Mouse (Mus musculus) heart, embryonic 11.5 days (tissue): ENCODE results near the gene Gm14597. TPM values are rescaled to one million over a fixed set of nuclear protein-coding genes. Genes with fewer than 3 reads are reported as not detected.
A peak's percentile ranks its signal among the peaks of the same experiment; 100 is the strongest.
"Not testable (repeated sequence)": the region's sequence is repeated elsewhere in the genome, so short reads cannot be mapped to it uniquely, and the experiment has no call there.

Experiments
- ATAC-seq: fragments of 200-750 bp; cut with Nextera tagmentation; replicated peaks from 2 replicates; pipeline ENCODE4 v1.8.0; 2017; ENCODE audit warnings: moderate library complexity; ENCODE audit not compliant: insufficient number of reproducible peaks, low FRiP score, low TSS enrichment
- H3K27ac ChIP-seq: fragments of 300-500 bp; sonication (generic); 2 replicates; pipeline ENCODE4 v1.5.1; 2014; ENCODE audit warnings: mild to moderate bottlenecking, low read depth, low read length
- H3K27me3 ChIP-seq: fragments of 300-500 bp; sonication (generic); 2 replicates; pipeline ENCODE4 v1.6.1; 2014; ENCODE audit warnings: mild to moderate bottlenecking, low read length, mixed read lengths; ENCODE audit not compliant: control insufficient read depth, insufficient read depth
- H3K36me3 ChIP-seq: fragments of 300-500 bp; sonication (generic); 2 replicates; pipeline ENCODE4 v1.6.1; 2014; ENCODE audit warnings: mild to moderate bottlenecking, low read length, moderate library complexity, mixed read lengths; ENCODE audit not compliant: control insufficient read depth, insufficient read depth
- H3K4me1 ChIP-seq: fragments of 300-500 bp; sonication (generic); 2 replicates; pipeline ENCODE4 v1.6.1; 2014; ENCODE audit warnings: low read length; ENCODE audit not compliant: control insufficient read depth, insufficient read depth
- H3K4me2 ChIP-seq: fragments of 300-500 bp; sonication (generic); 2 replicates; pipeline ENCODE4 v1.6.1; 2014; ENCODE audit warnings: mild to moderate bottlenecking, moderate library complexity
- H3K4me3 ChIP-seq: fragments of 300-500 bp; sonication (generic); 2 replicates; pipeline ENCODE4 v1.5.1; 2014; ENCODE audit warnings: low read depth, low read length
- H3K9ac ChIP-seq: fragments of 300-500 bp; sonication (generic); 2 replicates; pipeline ENCODE4 v1.6.1; 2014; ENCODE audit warnings: mild to moderate bottlenecking, low read depth, low read length, moderate library complexity
- H3K9me3 ChIP-seq: fragments of 300-500 bp; sonication (generic); replicated peaks from 2 replicates; pipeline ENCODE4 v1.6.1; 2016; ENCODE audit warnings: low read length; ENCODE audit not compliant: control insufficient read depth
- WGBS: fragments of 180-500 bp; shearing (Covaris S2); extraction: QIAGEN DNeasy Blood & Tissue Kit; methylation state at CpG from one replicate; pipeline ENCODE4 v1.1.7; 2014; ENCODE audit not compliant: insufficient replicate concordance; 5-methylcytosine and 5-hydroxymethylcytosine counted together
- polyA plus RNA-seq: library from polyadenylated mRNA; unstranded; fragments of >200 nt; fragmentation: Nextera tagmentation; extraction: Ambion mirVana; gene quantifications from 2 replicates; pipeline ENCODE4 v1.2.1, GENCODE M21; 2014

Gm14597 gene
- not detected in 2 replicates for polyA plus RNA-seq

DNA sequence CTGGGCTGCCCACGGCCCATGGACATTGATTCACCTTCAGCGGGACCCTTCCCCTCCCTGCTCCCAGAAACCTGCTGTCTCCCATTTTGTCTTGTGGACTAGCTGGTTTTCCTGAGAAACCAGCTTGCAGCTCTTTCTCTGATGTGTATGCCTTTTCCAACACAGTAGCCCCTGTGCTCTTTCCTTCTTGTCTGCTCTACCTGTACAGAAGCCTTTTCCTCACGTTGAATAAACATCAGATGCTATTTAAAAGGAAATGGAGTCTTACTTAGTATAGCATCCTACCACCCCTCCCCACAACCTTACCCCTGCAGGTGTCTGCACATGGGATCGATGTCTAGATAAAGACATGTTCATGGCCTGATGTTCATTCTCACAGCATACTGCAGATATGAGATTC, at the start of gene Gm14597:
TSS of gene Gm14597 (minus strand) at position 101 of the 400 bp plus-strand sequence.
- 73% methylated on average over 3 of the region's 4 CpGs for WGBS
- H3K4me3 ChIP-seq: peak within 1 kb of the TSS; percentile 44
- not testable (repeated sequence) for H3K9me3 ChIP-seq, H3K27me3 ChIP-seq, H3K4me1 ChIP-seq, ATAC-seq, H3K36me3 ChIP-seq
- peak within 1 kb of the TSS; percentile 63 for H3K4me2 ChIP-seq
- H3K9ac ChIP-seq: peak within 1 kb of the TSS; percentile 66
- H3K27ac ChIP-seq: peak within 1 kb of the TSS; percentile 54; the same call in 1 of the 2 replicates

DNA sequence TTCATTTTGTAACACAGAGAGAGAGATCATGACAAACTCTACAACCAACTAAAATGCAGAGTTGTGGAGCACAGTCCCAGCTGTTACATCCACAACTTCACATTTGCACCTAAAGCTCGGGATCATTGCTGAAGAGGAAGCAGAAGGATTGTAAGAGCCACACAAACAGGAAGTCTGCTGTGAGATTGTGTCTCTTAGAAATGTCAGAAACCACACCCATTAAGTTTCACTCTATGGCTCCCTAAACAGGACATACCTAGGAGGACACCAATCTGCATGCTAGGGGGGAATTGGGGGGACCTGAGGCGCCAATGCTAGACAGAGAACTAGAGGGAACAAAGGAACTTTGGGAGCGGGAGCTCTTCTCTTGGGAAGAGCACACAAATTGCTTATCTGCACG, 44.1 kb upstream of the Gm14597 start:
- H3K4me1 ChIP-seq, H3K4me3 ChIP-seq, H3K4me2 ChIP-seq, ATAC-seq, H3K36me3 ChIP-seq, H3K27ac ChIP-seq, H3K9me3 ChIP-seq, H3K9ac ChIP-seq, H3K27me3 ChIP-seq: not testable (repeated sequence)
- WGBS: 57% methylated on average over 4 of the region's 4 CpGs

DNA sequence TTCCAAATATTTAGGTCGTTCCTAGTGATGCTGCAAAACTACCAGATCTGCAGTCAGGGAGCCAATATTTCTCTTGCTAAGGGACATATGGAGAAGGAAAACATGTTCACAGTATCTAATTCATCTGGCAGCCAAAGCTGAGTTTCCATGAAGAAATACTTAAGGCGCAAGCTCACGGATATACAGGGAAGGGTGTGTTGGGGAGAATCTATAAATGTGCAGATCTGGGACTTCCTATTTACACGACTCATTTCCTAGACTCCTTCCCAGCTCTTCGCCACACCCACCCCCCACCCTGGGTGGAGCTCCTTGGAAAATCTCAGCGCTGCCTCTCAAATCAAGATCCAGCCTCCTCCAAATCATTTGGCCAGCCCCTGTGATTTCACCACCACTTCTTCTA, 37.1 kb upstream of the Gm14597 start:
- whole genome bisulfite sequencing: 77% methylated on average over 6 of the region's 6 CpGs
- Histone ChIP-seq H3K9ac (no peak overlapping the region), H3K36me3 (no peaks in the 10 kb centered on the region), H3K27me3 (no peaks in the 10 kb centered on the region), H3K4me2 (no peak overlapping the region), H3K4me3 (no peak overlapping the region), H3K9me3 (no peaks in the 10 kb centered on the region), H3K27ac (no peak overlapping the region), H3K4me1 (no peaks in the 10 kb centered on the region)
- no peak for ATAC-seq

DNA sequence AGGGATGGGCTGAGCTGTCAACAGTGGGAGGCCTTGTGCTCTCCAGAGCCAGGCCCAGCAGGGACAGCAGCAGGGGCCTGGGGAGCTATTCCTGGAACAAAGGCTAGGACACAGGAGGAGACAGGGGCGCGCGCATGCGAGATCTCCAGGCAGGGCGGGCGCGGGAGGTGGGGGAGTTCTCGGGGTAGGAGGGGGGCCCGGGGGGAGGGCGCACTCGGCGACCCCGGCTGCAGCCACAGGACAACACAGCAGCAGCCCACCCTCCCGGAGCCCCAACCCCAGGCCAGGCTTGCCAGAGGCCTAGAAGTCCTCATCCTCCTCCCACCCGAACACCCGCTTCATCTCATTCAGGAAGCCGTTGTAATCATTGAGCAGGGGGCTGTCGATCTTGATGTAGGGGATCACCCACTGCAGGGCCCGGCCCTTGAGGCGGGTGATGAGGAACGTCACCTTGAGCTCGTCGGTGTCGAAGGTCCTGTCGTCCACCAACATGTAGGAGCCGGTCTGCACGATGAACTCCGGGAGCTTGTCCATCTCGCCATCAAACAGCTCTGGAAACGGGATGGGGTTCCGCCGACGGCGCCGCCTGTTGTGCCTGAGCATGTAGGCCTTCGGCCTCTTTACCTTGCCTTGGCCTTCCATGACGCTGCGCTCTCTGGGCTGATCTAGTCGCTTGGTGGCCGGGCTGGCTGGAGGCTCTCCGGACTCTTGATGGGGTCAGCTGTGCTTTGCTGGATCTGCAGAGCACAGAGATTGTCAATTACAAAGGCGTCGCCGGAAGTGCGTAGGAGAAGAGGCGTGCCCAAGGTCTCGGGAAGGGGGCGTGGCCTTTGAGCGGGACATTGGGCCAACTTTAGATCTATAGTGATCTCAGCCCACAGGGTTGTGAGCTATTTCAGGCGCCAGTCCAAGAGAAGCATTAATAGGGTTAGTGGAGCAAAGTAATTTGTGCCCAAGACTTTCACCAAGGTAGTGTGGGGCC, 34.5 kb upstream of the Gm14597 start, which contains the start of gene Rtl8a:
TSS of gene Rtl8a (minus strand) at position 703 of the 982 bp plus-strand sequence.
- ATAC-seq: peak; percentile 90
- Histone ChIP-seq H3K9ac (peak within 1 kb of the TSS; percentile 43; the same call in 1 of the 2 replicates), H3K4me2 (peak within 1 kb of the TSS; percentile 54), H3K27ac (peak within 1 kb of the TSS; percentile 50; the same call in 1 of the 2 replicates), H3K4me3 (peak within 1 kb of the TSS; percentile 34)
- not testable (repeated sequence) for H3K9me3 ChIP-seq, H3K4me1 ChIP-seq, H3K27me3 ChIP-seq, H3K36me3 ChIP-seq
- whole genome bisulfite sequencing: 14% methylated on average over 11 of the region's 50 CpGs

DNA sequence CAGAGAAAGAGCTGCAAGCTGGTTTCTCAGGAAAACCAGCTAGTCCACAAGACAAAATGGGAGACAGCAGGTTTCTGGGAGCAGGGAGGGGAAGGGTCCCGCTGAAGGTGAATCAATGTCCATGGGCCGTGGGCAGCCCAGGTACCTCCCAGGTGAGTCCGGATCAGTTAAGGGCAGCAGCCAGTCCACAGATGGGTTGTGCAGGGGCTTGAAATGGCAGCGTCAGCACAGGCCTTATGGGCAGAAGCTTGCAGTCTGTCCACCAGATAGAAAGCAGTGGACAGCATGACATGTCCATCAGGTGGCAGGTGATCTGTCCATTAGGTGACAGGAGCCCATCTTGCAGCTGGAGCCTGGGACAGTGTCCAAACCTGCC, 33.8 kb upstream of the Gm14597 start:
- not testable (repeated sequence) for H3K4me3 ChIP-seq, ATAC-seq, H3K4me1 ChIP-seq, H3K9ac ChIP-seq, H3K36me3 ChIP-seq, H3K4me2 ChIP-seq, H3K9me3 ChIP-seq, H3K27me3 ChIP-seq, H3K27ac ChIP-seq
- 40% methylated on average over 2 of the region's 4 CpGs for WGBS

DNA sequence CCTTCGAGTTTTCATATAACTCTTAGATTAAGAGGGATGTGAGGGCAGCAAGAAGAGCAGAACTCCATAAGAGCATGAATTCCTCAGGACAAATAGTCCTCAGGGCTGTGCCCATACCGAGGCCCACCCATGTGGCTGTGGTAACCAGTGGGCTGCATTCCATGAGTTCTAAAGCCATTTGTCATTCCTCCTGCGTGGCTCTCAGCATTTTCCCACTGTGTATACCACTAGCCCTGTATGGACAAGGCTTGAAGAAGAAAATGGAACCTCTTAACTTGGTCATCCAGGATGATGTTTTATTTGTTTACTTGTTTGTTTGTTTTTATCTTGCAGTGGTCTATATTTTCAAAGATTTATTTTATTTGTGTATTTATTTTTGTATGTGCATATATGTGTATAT, 29.3 kb upstream of the Gm14597 start:
- H3K27me3 ChIP-seq, H3K9me3 ChIP-seq, H3K36me3 ChIP-seq, H3K27ac ChIP-seq, H3K4me2 ChIP-seq, ATAC-seq, H3K4me3 ChIP-seq, H3K4me1 ChIP-seq, H3K9ac ChIP-seq: not testable (repeated sequence)
- 56% methylated on average over 3 of the region's 3 CpGs for WGBS

DNA sequence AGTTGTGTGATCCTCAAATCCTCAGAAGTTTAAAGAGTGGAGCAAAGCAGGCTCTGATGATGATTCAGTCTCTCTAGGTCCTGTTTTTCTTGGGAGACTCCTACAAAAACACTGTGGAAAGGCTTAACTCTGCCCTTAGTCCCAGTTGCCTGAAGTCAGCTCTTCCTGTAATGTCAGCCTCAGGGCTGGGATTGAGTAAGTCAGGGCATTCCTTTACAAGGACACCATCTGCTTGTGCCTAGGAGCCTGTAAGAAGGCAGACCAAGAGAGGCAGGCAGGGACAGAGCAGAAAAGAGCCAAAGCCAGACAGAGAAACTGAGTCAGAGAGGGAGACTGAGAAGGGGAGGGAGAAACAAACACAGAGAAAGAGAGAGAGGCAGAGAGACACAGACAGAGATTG, 2.6 kb upstream of the Gm14597 start:
- H3K9ac ChIP-seq, ATAC-seq, H3K4me2 ChIP-seq, H3K4me1 ChIP-seq, H3K36me3 ChIP-seq, H3K9me3 ChIP-seq, H3K27me3 ChIP-seq, H3K27ac ChIP-seq, H3K4me3 ChIP-seq: not testable (repeated sequence)

DNA sequence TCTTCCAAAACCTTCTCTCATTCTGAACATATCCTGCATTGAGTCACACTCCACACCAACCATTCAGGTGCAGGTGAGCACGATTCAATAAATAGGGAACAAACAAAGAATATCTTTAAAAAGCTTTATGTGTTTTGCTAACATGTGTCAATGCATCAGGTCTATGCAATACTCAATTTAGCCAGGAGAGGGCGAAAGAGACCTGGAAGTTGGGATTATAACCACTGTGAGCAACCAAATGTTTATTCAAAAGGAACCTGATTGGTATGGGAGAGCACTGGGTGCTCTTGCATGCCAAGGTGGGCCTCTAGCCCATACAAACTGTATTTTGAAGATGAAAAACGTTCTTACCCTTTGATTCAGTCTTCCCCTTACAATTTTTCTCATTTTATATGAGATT, 1.8 kb upstream of the Gm14597 start:
- ATAC-seq: no peak
- Histone ChIP-seq H3K4me2 (no peak overlapping the region), H3K27ac (no peak overlapping the region), H3K4me3 (no peak overlapping the region), H3K27me3 (no peaks in the 10 kb centered on the region), H3K9me3 (no peaks in the 10 kb centered on the region), H3K36me3 (no peaks in the 10 kb centered on the region), H3K4me1 (no peaks in the 10 kb centered on the region), H3K9ac (no peak overlapping the region)
- 7% methylated on average over 3 of the region's 3 CpGs for WGBS
